Mouse (Mus musculus) ovary, postnatal 10 days (tissue): Measurements from ENCODE around the gene Ttc5.
"Not testable (repeated sequence)": the region's sequence is repeated elsewhere in the genome, so short reads cannot be mapped to it uniquely, and the experiment has no call there.

Experiments
- DNase-seq: peaks from one replicate; pipeline ENCODE4 v3.0.0; 2022; ENCODE audit warnings: low spot score

The Ttc5 gene

GRCm38 (mm10) chr14:50765736-50766135 lies 19.6 kb downstream of the Ttc5 start:
- no peak for DNase-seq

DNA sequence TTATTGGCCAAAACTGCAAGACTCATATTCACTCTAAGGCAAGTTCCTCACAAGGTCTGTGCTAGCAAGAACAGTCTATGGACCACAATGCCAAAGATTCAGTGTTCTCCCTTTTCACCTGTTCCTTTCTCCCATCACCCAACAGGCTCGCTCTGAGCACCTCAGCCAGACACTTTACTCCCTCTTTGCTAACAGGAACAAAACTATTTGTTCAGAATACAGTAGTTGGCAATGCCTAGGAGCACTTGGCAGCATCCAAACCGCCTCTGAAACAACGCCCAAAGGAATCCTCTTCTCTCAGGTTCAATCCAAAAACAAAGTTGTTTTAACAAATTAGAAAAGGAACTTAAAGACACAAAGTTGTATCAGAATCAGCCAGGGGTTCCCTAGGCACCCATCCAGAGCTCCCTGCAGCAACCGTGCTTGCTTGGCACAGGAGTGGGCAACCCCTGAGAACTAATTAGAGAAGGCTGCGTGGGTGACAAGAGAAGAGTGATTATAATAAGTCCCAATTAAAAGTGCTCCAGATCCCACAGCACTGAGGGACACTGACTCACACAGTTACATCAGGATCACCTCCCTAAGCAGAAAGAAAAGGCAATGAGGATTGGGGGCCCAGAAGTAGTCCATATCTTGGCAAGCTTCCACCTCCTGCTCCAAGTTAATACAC lies 26.8 kb downstream of the Ttc5 start:
- DNase-seq = no peak

GRCm38 (mm10) chr14:50744994-50745393 lies 40.3 kb downstream of the Ttc5 start, which contains the start of gene Olfr749:
Olfr749 (minus strand) TSS chr14:50745094.
- DNase-seq = no peak

GRCm38 (mm10) chr14:50741584-50741983 lies 43.7 kb downstream of the Ttc5 start:
- DNase-seq = no peak

- no peak for DNase-seq
These were observed 45.0 kb downstream of the Ttc5 start for GRCm38 (mm10) chr14:50740334-50740733.

- not testable (repeated sequence) for DNase-seq
These were observed 62.9 kb downstream of the Ttc5 start for GRCm38 (mm10) chr14:50722371-50722770.

GRCm38 (mm10) chr14:50719875-50720274 lies 65.4 kb downstream of the Ttc5 start:
- DNase-seq = not testable (repeated sequence)
